Mouse (Mus musculus) bone marrow macrophage, adult 2 months (primary cell): ENCODE data around the gene Phf6.

ENCODE experiments used
- CTCF ChIP-seq: IDR thresholded peaks from 2 replicates; pipeline ENCODE4 v1.5.1; 2012; ENCODE audit warnings: low read depth, mild to moderate bottlenecking, low read length, moderate library complexity
- POLR2A ChIP-seq: IDR thresholded peaks from 2 replicates; pipeline ENCODE4 v1.6.1; 2012; ENCODE audit warnings: mild to moderate bottlenecking, low read depth, low read length, borderline replicate concordance

DNA sequence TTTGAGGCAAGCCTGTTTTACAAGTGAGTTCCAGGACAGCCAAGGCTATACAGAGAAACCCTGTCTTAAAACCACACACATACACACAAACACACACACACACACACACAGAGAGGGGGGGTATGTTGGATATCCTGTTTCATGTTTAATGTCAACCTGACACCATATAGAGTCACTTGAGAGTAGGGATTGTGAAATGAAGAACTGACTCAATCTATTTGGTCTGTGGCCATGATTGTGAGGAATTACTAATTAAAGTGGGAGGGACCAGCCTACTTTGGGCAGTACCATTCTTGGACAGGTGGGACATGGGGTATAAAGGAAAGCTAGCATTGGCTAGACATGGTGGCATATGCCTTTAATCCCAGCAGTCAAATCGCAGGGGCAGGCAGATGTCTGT, 60.6 kb downstream of the Phf6 start:
- TF ChIP-seq CTCF (no peak), POLR2A (no peak)
